Mouse (Mus musculus) layer of hippocampus, adult 8-10 months (tissue): ENCODE measurements at regions not wholly inside any gene's neighbourhood (a gene's known extent, or its start where the extent isn't known, plus 50 kb on each side); places are given as distances from the start of the nearest gene placed in this dataset.
A peak's percentile ranks its signal among the peaks of the same experiment; 100 is the strongest.

ENCODE experiments used
- DNase-seq, 2 experiments: peaks; one replicate each; pipeline ENCODE4 v3.0.0; 2022; ENCODE audit warnings: low spot score in 2 of 2

DNA sequence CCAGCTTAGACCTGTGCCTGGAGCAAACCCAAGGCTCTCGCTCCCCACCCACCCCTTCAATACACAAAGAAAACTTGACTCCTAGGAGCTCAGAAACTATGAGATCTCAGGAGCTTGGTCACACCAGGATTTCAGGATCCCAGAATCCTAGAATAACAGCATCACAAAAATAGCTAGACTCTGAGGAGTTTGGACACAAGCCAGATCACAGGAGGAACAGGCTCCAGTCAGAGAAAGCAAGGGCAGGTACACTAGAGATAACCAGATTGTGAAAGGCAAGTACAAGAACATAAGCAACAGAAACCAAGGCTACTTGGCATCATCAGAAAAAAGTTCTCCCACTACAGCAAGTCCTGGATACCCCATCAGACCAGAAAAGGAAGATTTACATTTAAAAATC is 221.5 kb downstream of the Epha7 start:
- no peak for DNase-seq

DNA sequence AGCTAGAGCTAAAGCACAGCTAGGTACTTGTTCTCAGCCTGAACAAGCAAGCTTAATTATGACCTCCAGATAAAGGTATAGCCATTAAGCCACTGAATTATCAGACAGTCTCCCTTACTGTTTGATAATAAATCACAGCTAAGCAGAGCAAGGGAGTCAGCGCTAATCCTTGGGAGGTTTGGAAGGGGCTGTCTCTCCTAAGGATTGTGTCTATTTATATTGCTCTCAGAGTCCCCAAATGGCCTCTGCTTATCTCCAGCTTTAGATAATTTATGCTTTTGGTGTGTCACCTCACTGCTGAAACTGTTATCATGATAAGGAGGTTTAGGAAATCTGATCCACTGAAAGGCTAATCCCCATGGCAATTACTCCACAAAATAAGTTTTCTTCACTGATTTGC is 227.1 kb downstream of the Epha7 start:
- no peak for DNase-seq

DNA sequence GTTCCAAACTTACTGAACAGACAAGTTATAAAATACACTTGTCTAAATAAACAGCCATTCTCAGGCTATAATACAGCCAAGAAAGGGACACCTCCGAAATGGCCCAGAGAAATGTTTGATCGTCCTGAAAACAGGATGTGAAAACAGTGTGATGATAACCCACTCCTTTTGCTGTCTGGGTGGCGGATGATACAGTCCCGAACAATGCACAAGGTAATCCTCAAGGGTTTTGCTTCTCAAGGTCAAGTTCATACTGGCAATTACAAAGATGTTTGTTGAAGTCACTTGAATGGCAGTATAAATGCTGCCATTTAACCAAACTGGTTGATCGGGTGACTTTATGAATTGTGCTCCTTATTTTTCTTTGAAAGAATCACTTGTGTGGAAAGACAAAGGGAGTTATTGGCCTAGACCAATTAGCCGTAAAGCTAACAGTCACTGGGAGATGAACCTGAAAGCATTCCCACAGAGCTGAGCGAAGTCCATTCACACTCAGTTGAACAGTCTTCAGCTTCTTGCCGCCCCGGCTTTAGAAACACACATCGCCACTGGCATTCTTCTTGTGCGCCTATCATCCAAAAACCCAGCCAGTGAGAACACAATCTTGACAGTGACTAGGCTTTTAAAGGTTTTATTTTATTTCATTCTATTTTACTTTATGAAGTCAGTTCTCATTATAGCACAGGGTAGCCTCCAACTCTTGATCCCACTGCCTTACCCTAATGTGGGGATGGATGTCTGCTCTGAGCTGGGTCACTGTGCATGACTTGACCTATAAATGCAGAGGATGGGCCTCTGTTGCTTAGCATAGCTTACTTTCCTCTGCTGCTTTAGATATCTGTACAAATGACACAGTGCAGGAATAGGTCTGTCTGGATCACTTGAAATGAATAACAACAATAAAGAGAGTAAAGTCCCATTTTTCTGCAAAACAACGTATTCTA is 256.0 kb downstream of the Epha7 start:
- DNase-seq = no peak

DNA sequence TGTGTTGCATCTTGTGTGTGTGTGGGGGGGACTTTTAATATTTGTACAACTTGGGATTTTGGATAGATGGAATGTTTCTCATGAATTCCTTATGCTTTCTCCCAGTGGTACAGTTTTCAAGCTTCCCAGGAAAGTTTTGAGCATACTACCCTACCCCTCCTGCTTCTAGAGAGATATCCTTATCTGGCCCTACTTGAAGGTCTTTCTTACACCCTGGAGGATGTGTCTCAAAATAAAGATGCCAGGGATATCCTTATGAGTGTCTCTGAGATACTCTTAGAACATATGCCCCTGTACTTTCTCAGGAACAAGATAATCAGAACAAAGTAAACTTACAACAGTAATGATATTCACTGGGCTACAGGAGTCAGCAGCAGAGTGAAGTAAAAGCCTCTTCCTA is 261.3 kb downstream of the Epha7 start:
- DNase-seq = no peak

DNA sequence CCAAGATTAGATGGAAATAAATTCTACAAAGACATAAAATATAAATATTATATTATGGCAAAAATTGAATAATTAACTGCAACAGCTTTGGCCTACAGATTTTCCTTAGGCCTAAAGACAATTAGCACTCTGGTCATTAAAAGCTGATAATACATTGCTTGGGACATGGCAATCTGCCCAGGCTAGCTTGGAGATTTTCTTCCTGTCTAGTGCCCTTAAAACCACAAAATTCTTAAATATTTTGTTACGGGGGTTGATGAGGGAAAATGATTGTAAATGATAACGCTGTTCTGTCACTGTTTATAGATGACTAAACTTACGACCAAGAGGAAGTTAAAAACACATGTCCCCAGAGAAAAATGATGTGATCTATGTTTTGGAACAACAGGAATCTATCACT is 261.9 kb downstream of the Epha7 start:
- DNase-seq = no peak

DNA sequence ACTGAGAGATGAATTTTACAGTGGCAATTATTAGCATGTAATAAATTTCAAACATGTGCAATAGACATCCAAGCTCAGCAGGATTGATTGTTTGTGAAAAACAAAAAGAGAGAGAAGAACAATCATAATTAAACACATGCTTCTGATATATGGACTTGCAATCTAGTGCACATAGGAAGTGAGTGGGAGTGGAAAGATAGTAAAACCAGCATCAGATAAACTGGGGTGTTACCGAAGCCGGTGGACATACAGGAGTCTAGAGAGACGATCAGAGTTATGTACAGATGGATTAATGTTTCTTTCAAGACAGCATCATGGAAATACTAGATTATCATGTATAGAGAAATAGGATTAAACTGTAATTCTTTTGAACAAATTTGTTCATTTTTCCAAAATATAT is 263.8 kb downstream of the Epha7 start:
- DNase-seq = no peak

DNA sequence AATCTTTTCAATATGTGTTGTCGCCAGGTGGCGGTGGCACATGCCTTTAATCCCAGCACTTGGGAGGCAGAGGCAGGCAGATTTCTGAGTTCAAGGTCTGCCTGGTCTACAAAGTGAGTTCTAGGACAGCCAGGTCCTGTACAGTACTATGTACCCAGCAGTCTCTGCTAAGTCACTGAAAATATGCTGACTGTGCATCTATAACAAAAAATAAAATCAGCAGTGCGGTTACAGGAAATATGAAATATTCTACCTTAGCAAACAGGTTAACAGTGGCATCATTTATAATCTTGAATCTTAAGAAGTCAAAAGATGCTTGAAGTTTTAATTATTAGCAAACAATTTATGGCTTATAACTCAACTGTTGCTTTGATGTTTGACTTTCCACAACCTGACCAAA is 265.5 kb downstream of the Epha7 start:
- no peak for DNase-seq

DNA sequence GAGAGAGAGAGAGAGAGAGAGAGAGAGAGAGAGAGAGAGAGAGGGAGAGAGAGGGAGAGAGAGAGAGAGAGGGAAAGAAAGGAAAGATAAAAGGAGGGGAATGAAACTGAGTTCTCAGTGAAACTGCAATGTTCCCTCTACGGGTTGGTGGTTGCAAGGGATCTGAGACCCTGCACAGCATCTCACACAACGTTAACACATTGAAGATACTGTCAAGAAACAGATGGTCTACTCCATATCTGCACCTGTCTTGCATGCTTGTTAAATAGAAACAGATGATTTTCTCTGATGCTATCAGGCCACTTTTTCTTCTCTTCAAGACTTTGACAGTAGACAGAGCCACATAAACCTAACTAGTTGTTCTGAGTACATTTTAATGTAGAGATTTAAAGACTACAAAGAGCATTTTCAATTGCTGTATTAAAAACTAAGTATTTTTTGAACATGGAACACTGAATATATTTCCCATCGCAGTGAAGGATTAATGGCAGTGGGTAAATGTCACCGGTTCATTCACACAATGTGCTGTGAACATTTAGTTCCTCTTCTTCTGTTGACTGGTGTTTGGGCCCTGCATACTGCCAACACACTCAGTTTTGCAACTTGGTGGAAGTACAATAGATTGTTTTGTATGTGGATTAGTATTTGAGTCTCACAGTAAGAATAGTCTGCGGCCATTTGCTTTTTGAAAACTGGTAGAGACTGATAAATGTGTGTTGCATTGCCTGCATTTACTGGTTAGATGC is 270.8 kb downstream of the Epha7 start:
- no peak for DNase-seq

DNA sequence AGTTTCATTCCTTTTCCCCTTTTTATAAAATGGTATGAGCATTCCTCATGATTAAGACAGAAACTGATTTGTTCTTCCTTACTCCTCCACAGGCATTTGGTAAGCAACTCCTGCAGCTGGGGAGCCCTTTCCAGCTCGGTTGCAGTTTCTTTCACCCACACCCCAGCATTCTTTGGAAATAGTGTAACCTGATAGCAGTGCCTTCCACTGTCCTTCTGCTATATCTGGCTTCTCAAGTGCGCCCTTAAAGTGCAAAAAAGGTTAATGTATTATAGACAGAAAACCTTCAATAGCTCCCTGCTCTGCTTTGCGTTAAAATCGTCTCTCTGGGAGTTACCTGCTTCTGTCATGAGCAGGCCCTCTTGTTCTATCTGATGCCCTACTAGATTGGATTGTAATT is 278.0 kb downstream of the Epha7 start:
- DNase-seq = no peak

DNA sequence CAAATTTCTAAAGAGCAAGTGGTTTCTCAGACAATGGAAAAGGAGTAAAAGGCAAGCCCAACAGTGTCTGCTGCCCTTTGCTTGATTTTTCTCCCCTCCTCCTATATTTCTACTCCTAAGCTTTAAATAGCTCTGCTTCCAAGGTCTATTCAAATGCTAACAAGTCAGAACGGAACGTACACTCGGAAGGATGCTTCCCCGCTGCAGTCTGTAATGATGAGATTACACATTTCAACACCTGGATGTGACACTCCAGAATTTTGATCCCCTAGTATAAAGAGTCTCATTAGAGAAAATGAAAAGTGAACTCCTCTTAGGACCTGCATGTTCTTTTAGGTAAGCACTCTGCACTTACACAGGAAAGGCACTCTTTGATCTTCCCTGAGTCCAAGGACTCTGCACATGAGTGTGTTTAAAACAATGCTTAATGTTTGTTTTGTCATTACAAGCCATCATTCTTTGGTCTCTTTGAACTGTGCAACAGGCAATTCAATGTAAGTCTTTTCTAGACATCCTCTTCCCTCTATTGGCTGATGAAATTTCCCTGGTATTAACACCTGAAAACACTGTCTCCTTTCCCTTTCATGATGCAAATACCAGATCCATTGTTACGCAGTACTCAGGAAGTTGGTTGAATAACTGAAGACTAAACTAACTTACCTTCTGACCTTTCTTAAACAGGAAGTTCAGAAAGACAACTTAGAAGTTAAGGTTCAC is 278.7 kb downstream of the Epha7 start:
- no peak for DNase-seq

DNA sequence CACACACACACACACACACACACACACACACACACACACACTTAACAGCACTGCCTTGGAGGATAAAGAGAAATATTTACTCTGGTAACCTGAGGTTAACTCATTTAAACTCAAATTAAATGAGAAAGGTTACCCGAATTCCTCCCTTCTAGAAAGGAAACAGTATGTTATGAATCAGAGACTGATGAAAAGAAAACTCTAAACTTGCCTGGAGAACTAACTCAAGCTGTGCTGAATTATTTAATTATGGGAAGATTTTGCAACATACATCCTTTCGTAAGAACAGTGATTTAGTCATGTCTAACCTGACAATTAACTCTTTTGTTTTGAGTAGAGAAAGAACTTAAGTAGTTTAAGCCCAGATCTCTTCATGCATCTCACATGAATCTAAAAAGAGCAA is 289.4 kb downstream of the Epha7 start:
- DNase-seq = no peak

DNA sequence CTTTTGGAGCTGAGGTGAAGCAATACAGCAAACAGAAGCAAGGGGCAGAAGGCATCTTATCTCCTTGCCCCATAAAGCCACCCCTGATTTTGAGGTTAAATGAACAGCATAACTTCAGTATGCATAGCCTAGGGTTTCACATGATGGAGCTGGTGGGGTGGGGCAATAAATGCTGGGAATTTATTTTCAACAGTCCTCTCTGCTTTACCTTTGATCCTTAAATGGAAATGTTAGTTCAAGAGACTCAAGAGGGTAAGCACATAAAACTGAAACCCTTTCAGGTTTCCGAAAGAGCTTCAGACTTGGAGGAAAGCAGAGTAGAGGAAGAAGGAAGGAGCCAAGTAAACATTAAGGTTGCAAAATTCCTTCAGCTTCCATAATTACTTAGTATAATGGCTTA is 290.5 kb downstream of the Epha7 start:
- DNase-seq = no peak

DNA sequence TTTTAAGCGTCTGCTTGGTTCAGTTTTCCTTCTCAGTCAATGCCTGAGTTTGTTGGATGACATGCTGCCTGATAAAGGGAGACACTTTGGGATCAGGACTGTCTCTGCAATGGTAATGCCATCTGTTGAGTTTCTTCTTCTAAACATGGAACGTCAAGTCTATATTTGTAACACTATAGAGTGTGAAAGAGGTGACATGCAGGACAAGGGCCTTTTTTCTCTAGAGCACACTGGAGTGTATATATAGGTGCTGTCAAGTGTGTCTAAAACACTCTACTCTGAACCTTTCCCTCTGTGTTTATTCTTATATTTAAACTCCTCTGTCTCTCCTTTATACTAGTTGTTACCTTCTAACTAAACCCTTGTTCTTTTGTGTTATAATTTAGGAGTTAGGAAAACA is 299.6 kb downstream of the Epha7 start:
- no peak for DNase-seq

DNA sequence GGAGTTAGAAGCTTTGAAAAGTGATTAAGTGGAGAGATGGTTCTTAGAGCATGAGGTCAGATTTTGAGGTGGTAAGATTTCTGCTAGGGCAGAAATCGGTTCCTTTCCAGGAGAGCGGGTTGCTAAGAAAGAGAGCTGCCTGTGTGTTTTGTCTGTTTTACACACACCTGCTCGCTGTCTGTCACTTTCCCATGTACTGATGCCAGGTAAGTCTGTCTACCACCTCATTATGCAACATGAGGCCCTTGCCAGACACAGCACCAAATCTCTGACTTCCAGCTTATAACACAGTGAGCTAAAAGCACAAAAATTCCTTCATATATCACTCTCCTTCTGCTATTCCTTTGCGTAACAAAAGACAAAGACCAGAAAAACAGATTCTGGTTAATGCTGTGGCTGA is 304.1 kb downstream of the Epha7 start:
- no peak for DNase-seq

DNA sequence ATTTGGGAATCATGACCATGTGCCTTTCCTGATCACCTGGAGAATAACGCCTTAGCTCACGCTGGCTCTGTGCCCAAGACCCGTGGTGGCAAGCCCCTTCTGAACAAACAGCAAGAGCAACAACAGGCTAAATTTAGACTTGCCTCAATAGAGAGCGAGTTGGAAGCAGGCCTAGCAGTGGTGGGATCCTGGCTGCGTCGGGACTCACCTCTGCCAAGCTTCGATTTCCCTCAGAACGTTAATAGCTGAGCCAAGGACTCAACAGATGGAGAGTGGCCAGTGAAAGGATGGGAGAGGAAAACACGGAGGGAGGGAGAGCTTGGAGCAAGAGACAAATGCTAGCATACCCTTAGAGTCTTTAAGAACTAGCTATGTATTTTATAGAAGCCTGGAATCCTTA is 305.0 kb downstream of the Epha7 start:
- peak; percentile 54 to 68 for DNase-seq

DNA sequence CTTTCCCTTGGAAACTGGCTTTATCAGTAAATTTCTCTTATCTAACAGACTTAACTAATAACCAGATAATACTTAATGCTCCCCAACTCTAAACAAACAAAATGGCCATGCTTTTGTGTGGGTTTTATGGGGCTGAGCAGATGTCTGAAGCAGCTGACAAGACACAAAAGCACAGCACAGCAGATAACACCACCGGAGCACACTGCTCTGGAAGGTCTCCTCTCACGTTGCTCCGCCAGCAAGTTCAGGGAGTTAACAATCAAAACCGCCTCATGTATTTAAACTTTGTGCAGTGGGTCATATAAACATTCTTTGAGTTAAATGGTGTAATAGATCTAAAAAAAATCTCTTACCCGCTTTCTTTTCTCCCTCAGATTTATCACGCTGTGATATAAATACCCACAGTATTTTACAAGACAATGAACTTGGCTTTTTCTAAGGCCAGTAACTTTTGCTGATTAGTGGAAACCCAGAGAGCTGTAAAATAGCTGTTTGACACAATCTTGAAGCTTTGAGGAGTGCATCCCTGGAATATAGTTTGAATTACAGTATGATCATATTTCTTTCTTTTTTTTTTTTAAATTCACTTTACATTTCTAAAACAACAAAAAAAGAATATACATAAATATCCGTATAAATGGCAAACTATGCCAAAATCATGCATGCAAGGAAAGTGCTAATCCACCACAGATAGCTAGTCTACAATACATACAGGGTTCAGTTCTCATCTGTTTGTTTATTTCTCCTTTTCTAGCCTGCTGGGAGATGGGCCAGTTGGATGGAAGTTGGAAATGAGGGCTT is 305.9 kb downstream of the Epha7 start:
- DNase-seq = no peak

DNA sequence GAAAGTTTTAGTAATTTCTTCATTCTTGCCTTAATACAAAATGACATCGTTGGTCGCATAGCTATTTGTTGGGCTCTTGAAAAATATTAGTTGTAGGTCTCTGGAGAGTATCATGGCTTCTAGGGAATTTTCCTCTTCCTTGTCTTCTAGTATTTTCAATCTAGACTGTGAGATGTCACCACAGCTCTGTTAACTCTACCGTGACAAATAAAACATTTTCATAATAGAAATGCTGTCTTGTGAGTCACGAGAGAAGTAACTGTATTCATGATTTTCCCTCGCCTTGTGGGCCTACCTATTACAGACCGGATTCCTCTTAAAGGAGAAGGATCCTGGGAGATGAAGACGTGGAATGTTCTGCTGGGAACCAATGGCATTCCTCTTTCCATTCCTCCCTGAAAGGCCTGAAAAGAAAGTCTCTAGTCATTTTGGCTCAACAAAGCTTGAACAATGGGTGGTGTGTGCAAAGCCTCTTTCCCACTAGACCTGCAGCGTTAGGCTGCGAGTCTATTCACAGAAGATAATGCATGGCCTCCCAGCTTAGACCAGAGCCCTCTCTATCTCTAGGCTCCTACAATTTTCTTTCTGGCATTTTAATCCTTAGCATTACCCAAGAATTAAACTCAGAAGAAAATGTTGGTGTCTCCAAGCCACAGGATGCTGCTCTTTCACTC is 306.7 kb downstream of the Epha7 start:
- DNase-seq = no peak

DNA sequence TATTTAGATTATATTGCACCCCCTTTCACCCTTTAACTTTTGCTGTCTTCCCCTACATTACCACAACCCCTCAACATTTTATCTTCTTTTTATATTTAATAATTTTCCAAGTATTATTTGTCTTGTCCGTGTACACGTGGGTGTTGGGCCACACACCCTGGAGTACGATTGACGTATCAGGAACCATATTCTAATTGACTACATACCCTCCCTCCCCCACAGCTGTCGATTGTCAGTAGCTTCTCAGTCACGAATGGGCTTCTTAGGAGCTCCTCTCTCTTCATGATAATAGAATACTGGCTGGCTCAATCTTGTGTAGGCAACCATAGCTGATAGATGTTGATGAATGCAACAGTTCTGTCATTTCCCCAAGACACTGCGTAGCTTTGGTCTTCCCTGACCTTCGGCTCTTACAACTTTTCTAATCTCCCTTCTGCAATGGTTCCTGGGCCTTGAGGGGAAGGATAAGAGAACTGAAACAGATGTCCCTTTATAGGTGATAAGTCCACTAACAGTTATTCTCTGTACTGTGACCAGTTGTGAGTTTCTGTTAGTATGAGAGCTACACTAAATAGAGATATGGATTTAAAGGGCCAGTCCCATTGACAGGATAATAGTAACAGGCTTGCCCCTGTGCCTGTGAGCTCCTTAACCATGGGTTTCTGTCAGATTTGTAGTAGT is 310.9 kb downstream of the Epha7 start:
- DNase-seq = no peak

DNA sequence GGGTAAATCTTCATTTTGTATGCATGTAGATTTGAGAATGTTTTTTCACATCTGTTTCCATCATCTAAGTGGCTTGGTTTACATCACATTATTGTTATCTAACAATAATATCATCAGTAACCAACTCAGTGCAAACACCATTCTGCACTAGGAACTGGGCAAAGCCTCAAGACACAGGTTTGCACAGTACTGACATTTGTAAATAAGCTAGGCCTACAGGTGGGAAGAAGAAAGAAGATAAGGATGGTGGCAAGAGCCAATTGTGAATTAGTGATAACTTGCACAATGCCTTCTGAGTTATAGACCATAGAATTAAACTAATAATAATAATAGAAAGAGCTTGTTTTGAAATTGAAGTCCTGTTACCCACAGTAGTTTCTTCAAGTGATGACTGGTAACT is 317.6 kb downstream of the Epha7 start:
- no peak for DNase-seq
